Mouse (Mus musculus) ES-Bruce4 (cell line): ENCODE measurements around the gene Smtnl1.

Source experiments
- CTCF ChIP-seq: IDR thresholded peaks from one replicate; pipeline ENCODE4 v1.8.1; 2011; ENCODE audit warnings: low read depth, low read length
- POLR2A ChIP-seq: IDR thresholded peaks from one replicate; pipeline ENCODE4 v1.8.1; 2011; ENCODE audit warnings: low read length; ENCODE audit not compliant: insufficient read depth

GRCm38 (mm10) chr2:84827283-84827920 is 5.0 kb upstream of the Smtnl1 start:
- TF ChIP-seq CTCF, result no peak
- no peak for TF ChIP-seq POLR2A
